Mouse (Mus musculus) testis, postnatal 14 days (tissue): ENCODE measurements around the gene Rnf224.
A peak's percentile ranks its signal among the peaks of the same experiment; 100 is the strongest.
"Not testable (repeated sequence)": the region's sequence is repeated elsewhere in the genome, so short reads cannot be mapped to it uniquely, and the experiment has no call there.

ENCODE experiments used
- DNase-seq: peaks from one replicate; pipeline ENCODE4 v3.0.0; 2021; ENCODE audit warnings: low spot score

Rnf224 gene

DNA sequence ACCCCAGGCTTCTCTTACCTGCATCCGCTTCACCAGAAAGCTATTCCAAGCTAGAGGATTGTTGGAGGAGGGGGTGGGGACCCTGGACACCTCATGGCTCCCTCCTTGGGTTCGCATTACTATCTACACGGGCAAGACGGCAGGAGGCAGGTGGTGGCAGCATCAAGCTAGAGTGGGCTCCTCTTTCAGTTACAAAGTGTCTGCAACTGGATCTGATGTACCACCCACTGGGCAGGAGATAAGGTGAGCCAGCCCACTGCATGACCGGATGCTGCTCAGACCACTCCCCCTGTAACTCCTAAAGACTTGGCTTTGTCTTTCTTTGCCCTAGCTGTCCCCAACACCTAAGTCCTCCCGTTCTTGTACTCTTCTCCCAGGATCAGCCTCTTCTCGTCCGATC, at the start of gene Rnf224:
Rnf224 (minus strand) TSS at position 174 of the 400 bp plus-strand sequence.
- DNase-seq = no peak

GRCm38 (mm10) chr2:25286314-25286713, 49.7 kb upstream of the Rnf224 start:
- no peak for DNase-seq

DNA sequence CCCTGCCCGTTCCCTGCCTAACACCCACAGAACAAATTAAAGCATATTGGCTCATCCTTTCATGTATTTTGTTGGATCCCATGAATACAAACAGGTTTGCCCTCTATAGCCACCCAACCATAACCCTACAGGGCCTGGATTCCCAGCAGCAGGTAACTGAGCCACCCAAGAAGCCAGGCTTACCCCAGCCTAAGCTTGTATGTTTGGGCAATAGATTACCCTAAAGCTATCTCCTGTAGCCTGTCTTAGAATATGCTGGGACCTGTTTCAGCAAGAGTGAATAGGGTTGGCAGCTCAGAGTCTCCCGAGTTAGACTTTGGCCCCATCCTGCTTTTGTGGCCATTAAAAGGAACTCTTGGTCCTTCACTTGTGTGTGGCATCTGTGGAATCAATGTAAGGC, 49.0 kb upstream of the Rnf224 start:
- no peak for DNase-seq

- DNase-seq = no peak
Observed at GRCm38 (mm10) chr2:25278928-25279882, 42.6 kb upstream of the Rnf224 start.

DNA sequence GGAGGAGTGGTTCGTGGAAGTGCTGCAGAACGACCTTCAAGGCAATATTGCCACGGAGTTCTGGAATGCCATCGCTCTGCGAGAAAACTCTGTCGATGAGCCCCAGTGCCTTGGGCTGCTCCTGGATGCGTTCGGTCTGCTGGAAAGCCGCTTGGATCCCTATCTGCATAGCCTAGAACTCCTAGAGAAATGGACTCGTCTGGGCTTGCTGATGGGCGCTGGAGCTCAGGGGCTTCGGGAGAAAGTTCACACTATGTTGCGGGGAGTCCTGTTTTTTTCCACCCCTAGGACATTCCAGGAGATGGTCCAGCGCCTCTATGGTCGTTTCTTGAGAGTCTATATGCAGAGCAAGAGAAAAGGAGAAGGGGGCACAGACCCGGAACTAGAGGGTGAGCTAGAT, 36.4 kb upstream of the Rnf224 start:
- DNase-seq = no peak

DNA sequence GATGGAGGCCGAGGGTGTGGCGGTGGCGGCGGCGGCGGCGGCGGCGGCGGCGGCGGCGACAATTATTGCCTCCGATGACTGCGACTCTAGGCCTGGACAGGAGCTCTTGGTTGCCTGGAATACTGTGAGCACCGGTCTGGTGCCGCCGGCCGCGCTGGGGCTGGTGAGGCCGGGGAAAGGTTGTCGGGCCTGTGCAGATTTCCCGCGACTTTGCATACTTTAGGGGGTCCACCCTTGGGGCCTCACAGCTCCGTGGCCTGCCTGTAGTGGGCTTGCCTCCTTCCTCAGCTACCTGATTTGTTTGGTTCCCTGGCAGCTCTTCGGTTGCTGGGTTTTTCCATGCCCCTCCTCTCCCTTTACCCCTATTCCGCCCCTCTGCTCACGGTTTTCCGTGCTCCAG, 35.9 kb upstream of the Rnf224 start:
- no peak for DNase-seq

GRCm38 (mm10) chr2:25271827-25272511, 35.4 kb upstream of the Rnf224 start, which contains the start of the genes Ssna1 and Anapc2:
TSS of gene Ssna1 (minus strand) at chr2:25272438.
TSS of gene Anapc2 (plus strand) at chr2:25272478.
- DNase-seq = peak; percentile 96

DNA sequence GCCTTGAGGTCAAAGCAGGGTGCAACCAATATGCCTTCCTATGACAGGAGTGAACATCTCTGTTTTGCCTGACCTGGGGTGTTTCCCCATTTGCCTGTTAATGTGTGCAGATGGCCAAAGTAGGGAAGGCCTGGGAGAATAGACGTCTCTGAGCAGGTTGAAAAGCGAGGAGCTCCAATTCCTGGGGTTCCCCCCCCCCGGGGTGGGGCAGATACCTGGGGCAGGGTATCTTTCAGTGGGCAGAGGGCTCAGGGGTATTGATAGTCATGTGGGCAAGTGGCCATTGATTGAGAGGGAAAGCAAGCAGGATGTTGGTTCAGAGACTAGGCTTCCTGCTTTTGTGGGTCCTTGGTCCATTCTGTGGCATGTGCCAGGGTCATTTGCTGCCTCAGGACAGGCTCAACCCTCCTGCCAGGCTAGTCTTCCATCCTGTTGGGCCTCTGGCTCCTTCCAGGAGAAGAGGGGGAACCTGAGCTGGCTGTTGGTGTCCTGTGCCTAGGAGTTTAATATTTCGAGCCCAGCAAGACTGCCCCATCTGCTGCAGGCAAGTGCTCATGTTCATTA, 31.2 kb upstream of the Rnf224 start:
- DNase-seq = no peak

- DNase-seq = no peak
Observed at GRCm38 (mm10) chr2:25267241-25267640, 30.7 kb upstream of the Rnf224 start.

DNA sequence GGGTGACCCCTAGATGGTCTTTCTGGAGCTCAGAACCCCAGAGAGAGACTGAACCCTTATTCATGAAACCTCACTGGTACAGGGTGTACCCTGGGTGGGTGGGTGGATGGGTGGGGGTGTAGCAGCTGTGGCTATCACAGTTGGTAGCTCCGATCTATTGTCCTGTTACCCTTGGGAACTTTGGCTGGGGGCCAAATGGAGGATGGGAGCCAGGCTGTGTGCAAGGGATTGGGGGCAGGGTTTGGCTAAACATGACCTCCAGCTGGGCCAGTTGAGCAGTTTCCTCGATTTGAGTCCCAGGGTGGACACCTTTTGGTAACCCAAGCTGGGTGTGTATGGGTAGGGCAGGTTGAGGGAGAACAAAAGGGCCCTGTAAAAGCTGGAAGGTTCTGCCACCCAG, 30.1 kb upstream of the Rnf224 start:
- no peak for DNase-seq

DNA sequence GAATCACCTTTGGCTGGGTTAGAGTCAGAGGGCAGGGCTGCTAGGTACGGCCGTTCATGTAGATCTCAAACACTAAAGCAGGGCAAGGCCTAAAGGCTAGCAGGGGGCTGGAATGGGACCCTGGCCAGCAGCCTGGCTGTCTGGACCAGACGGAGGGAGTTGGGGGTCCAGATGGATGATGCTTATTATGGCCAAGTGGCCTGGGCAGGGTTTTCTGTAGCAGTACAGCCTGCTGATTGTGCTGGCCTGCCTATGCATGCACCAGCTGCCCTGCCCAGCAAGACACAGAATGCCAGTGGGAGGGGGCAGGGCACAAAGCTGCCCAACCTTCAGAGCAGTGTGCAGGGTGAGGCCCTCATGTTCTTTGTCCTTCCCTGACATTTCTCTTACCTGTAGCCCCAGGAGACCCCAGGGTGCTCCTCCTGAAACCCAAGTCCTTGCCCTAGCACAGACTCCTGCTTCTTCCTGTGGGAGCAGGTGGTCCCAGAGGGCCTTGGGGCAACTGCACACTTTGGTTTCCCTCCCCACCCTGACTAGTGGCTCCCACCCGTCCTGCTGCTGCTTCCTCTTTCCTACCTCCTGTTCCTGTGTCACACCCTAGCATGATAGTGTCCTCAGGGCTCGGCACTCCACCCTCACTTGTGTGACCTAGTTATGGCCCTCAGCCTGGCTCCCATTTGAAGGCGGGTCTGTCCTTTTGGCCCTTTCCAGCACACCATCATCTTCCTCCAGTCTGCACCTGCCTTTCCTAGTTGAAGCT, 29.5 kb upstream of the Rnf224 start:
- DNase-seq = no peak

DNA sequence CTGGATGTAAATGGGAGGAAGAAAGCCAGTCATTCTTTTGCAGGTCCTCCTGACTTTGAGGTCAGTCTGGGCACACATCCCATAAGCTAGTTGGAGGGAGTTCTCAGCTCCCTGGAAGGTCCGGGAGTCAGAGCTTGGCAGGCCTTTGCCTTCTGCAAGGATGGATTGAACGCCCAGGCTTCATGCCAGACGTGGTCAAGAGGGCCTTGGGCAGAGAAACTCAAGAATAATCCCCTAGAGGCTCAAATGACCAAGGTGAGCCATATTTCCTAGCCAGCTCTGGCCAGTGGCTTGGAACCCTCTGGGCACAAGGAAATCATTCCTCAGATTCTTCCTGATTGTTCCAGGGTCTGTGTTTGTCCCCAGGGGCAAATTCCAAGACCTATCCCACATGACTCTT, 28.3 kb upstream of the Rnf224 start:
- no peak for DNase-seq

DNA sequence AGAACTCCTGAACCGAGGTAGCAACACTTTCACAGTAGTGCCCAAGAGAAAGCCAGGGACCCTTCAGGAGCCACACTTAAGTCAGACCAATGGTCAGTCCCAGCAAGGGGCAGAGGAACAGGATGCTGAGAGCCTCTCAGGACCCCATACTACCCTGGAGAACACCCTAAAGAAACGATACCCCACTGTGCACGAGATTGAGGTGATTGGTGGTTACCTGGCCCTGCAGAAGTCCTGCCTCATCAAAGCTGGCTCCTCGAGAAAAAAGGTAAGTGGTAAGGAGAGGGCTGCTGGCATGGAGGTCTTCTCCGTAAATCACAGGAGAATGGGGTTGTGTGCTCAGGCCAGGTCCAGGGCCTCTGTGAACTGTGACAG, 27.7 kb upstream of the Rnf224 start:
- DNase-seq = no peak

- no peak for DNase-seq
Observed at GRCm38 (mm10) chr2:25263623-25264285, 27.2 kb upstream of the Rnf224 start.

DNA sequence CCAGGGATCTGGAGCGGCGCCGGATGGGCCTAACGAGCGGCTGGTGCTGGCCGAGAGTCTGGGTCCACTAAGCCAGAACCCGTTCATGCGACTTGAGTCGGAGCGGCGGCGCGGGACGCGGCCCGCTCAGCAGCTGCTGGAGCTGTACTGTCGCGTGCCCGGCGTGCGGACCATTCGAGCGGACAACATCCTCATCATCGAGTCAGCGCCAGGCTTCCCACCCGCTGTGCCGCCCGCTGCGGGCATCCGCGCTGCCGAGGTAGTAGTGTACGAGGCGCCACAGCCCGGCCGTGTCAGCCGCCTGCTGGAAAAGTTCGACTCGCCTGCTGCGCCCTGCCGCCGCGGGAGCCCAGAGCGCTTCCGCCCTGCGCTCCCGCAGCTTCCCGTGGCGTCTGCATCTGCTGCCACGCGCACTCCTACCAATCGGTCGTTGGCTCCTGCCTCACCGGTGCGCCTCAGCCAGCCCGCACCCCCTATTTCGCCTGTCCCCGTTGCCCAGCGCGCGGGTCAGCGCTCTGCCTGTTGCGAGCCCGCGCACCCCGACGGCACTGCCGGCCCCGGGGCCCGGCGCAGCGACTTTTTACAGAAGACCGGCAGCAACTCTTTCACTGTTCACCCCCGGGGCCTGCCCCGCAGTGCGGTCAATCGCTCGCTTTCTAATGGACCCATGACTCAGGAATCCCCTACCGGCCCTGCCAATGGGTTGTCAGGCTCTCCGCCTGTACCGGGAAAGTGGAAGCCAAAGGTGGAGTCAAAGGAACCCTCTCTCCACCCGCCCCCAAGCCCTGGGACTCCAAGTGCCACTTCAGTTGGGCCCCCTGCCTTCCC, 26.4 kb upstream of the Rnf224 start:
- peak; percentile 46 for DNase-seq

DNA sequence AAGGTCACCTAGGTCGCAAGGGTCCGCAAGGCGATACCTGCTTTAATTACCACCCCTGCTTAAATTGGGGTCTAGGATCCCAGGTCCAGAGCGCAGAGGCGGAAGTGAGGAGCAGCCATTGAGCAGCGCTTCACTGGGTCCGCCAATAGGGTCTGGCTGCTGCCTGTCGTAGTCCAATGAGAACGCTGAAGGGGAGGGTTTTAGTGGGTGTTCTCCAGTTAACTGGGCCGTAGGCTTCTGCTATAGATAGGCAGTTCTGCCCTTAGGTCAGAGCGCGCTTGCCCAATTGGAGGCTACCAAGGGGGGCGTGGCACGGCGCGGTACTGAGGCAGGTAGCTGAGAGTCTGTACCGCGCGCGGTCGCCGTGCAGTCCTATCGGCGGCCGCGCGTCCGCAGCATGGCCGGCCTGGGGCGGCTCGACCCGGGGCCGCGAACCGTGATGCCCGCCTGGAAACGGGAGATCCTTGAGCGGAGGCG, 25.7 kb upstream of the Rnf224 start, which contains the start of gene Tprn:
Tprn (plus strand) TSS at position 328 of the 477 bp plus-strand sequence.
- DNase-seq = peak; percentile 96

- DNase-seq = no peak
Observed at GRCm38 (mm10) chr2:25261870-25262269, 25.3 kb upstream of the Rnf224 start.

DNA sequence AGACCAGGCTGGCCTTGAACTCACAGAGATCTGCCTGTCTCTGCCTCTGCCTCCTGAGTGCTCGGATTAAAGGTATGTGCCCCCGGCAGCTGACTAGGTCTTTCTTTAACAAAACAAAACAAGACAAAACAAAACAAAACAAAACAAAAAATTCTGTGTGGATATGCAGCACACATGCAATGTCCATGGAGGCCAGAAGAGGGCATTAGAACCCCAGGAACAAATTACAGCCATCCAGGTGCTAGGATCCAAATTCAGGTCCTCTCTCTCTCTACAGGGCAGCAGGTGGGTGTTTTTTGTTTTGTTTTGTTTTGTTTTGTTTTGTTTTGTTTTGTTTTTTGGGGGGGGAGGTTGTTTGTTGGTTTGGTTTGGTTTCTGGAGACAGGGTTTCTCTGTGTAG, 22.3 kb upstream of the Rnf224 start:
- no peak for DNase-seq

DNA sequence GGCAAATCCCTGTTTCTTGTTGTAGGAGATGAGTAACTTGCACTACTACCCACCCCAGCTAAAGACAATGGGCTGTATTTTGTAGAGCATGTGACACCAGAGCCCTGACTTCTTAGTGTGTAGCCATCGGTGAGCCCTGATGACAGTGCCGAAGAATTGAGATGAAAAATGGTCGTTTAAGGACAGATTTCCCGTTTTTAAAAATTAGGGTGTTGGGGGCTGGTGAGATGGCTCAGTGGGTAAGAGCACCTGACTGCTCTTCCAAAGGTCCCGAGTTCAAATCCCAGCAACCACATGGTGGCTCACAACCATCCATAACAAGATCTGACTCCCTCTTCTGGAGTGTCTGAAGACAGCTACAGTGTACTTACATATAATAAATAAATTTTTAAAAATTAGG, 20.7 kb upstream of the Rnf224 start:
- DNase-seq = not testable (repeated sequence)

DNA sequence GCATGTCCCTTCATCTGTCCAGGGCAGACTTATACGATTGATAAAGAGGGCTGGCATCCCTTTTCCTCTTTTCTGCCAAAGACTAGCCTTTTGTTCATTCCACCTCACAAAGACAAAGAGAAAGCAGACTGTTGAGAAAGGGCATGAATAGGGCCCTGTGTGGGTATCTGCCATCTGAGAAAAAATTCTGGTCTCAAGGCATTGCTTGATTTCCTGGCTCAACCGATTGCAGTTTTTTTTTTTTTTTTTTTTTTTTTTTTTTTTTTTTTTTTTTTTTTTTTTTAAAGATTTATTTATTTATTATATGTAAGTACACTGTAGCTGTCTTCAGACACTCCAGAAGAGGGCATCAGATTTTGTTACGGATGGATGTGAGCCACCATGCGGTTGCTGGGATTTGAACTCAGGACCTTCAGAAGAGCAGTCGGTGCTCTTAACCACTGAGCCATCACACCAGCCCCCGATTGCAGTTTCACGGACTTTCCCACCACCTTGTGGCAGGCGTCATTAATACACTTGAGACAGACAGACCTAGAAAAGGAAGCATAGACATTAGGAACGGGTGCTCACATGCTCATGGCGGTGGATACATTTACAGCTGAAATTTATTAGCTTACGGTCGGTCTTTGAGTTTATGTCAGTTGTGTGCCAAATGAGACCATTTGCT, 20.0 kb upstream of the Rnf224 start:
- DNase-seq = not testable (repeated sequence)
